Mouse (Mus musculus) midbrain, embryonic 13.5 days (tissue): ENCODE measurements around the gene Zbtb20. TPM values are rescaled to one million over a fixed set of nuclear protein-coding genes. Genes with fewer than 3 reads are reported as not detected.

Source experiments
- ATAC-seq: fragments of 200-750 bp; cut with Nextera tagmentation; 2 replicates; pipeline ENCODE4 v1.8.0; 2017; ENCODE audit warnings: mild to moderate bottlenecking, moderate TSS enrichment, moderate library complexity
- H3K27ac ChIP-seq: fragments of 300-500 bp; sonication (generic); 2 replicates; pipeline ENCODE4 v1.5.1; 2015; ENCODE audit warnings: inconsistent platforms, mild to moderate bottlenecking, moderate library complexity
- H3K27me3 ChIP-seq: fragments of 300-500 bp; sonication (generic); 2 replicates; pipeline ENCODE4 v1.6.1; 2015; ENCODE audit warnings: mild to moderate bottlenecking, inconsistent platforms
- H3K36me3 ChIP-seq: fragments of 300-500 bp; sonication (generic); 2 replicates; pipeline ENCODE4 v1.6.1; 2015; ENCODE audit warnings: mild to moderate bottlenecking, inconsistent platforms
- H3K4me1 ChIP-seq: fragments of 300-500 bp; sonication (generic); replicated peaks from 2 replicates; pipeline ENCODE4 v1.6.1; 2015; ENCODE audit warnings: inconsistent platforms
- H3K4me2 ChIP-seq: fragments of 300-500 bp; sonication (generic); replicated peaks from 2 replicates; pipeline ENCODE4 v1.6.1; 2015; ENCODE audit warnings: moderate library complexity, mild to moderate bottlenecking, inconsistent platforms
- H3K4me3 ChIP-seq: fragments of 300-500 bp; sonication (generic); replicated peaks from 2 replicates; pipeline ENCODE4 v1.5.1; 2015; ENCODE audit warnings: mild to moderate bottlenecking, inconsistent platforms
- H3K9ac ChIP-seq: fragments of 300-500 bp; sonication (generic); replicated peaks from 2 replicates; pipeline ENCODE4 v1.6.1; 2015; ENCODE audit warnings: mild to moderate bottlenecking, inconsistent platforms
- H3K9me3 ChIP-seq: fragments of 300-500 bp; sonication (generic); 2 replicates; pipeline ENCODE4 v1.6.1; 2016; ENCODE audit warnings: mild to moderate bottlenecking, inconsistent platforms
- WGBS: fragments of 180-500 bp; shearing (Covaris S2); methylation state at CpG from one replicate; pipeline ENCODE4 v1.1.7; 2015; 5-methylcytosine and 5-hydroxymethylcytosine counted together
- polyA plus RNA-seq: library from polyadenylated mRNA; unstranded; fragments of >200 nt; fragmentation: Nextera tagmentation; extraction: Ambion mirVana; gene quantifications from 2 replicates; pipeline ENCODE4 v1.2.1, GENCODE M21; 2015

Zbtb20 gene
- polyA plus RNA-seq, 1 experiment from 2014 or later, result 86.5 TPM

GRCm38 (mm10) chr16:43661576-43661975 is 785.9 kb downstream of the Zbtb20 start:
- Histone ChIP-seq H3K9me3 (no peaks in the 10 kb centered on the region), H3K4me2 (no peak overlapping the region), H3K27ac (no peak overlapping the region), H3K27me3 (no peaks in the 10 kb centered on the region), H3K36me3 (no peaks in the 10 kb centered on the region), H3K4me1 (no peaks in the 10 kb centered on the region), H3K4me3 (no peak overlapping the region), H3K9ac (no peak overlapping the region)
- no peak for ATAC-seq
- WGBS, result 96% methylated on average over 5 of the region's 5 CpGs

- no peaks in the 10 kb centered on the region for H3K9me3 ChIP-seq
- no peaks in the 10 kb centered on the region for H3K27me3 ChIP-seq
- H3K9ac ChIP-seq, result no peak overlapping the region
- H3K4me3 ChIP-seq, result no peak overlapping the region
- H3K36me3 ChIP-seq, result no peaks in the 10 kb centered on the region
- ATAC-seq, result no peak
- 86% methylated on average over 10 of the region's 10 CpGs for WGBS
- no peaks in the 10 kb centered on the region for H3K4me1 ChIP-seq
- no peak overlapping the region for H3K27ac ChIP-seq
- no peak overlapping the region for H3K4me2 ChIP-seq
Measured at GRCm38 (mm10) chr16:43662124-43663004, 786.7 kb downstream of the Zbtb20 start.

- Histone ChIP-seq H3K9ac (no peak within 1 kb of the TSS), H3K27me3 (no peaks in the 10 kb centered on the region), H3K4me2 (no peak within 1 kb of the TSS), H3K9me3 (no peaks in the 10 kb centered on the region), H3K4me3 (no peak within 1 kb of the TSS), H3K36me3 (no peaks in the 10 kb centered on the region), H3K4me1 (no peaks in the 10 kb centered on the region), H3K27ac (no peak within 1 kb of the TSS)
- WGBS, result 81% methylated on average over 7 of the region's 7 CpGs
- no peak for ATAC-seq
Measured at GRCm38 (mm10) chr16:43663978-43664579, 788.4 kb downstream of the Zbtb20 start, which contains the start of gene Tigit. Gene Tigit, minus strand, starts transcription at chr16:43664146.

- Histone ChIP-seq H3K36me3 (no peaks in the 10 kb centered on the region), H3K9me3 (no peaks in the 10 kb centered on the region), H3K4me2 (no peak overlapping the region), H3K9ac (no peak overlapping the region), H3K27me3 (no peaks in the 10 kb centered on the region), H3K4me1 (no peaks in the 10 kb centered on the region), H3K4me3 (no peak overlapping the region), H3K27ac (no peak overlapping the region)
- no peak for ATAC-seq
Measured at GRCm38 (mm10) chr16:43664861-43665260, 789.2 kb downstream of the Zbtb20 start.

GRCm38 (mm10) chr16:43668294-43668693 is 792.6 kb downstream of the Zbtb20 start:
- ATAC-seq, result no peak
- 95% methylated on average over 3 of the region's 3 CpGs for WGBS
- H3K27me3 ChIP-seq, result no peaks in the 10 kb centered on the region
- no peaks in the 10 kb centered on the region for H3K36me3 ChIP-seq
- H3K4me1 ChIP-seq, result no peaks in the 10 kb centered on the region
- no peak overlapping the region for H3K27ac ChIP-seq
- no peak overlapping the region for H3K4me3 ChIP-seq
- no peaks in the 10 kb centered on the region for H3K9me3 ChIP-seq
- H3K9ac ChIP-seq, result no peak overlapping the region
- no peak overlapping the region for H3K4me2 ChIP-seq

- ATAC-seq, result no peak
- Histone ChIP-seq H3K9me3 (no peaks in the 10 kb centered on the region), H3K4me1 (no peaks in the 10 kb centered on the region), H3K9ac (no peak overlapping the region), H3K27me3 (no peaks in the 10 kb centered on the region), H3K4me3 (no peak overlapping the region), H3K4me2 (no peak overlapping the region), H3K27ac (no peak overlapping the region), H3K36me3 (no peaks in the 10 kb centered on the region)
- 88% methylated on average over 1 of the region's 1 CpGs for WGBS
Measured at GRCm38 (mm10) chr16:43671972-43672371, 796.3 kb downstream of the Zbtb20 start.

GRCm38 (mm10) chr16:43672697-43673096 is 797.0 kb downstream of the Zbtb20 start:
- no peak overlapping the region for H3K27ac ChIP-seq
- no peaks in the 10 kb centered on the region for H3K9me3 ChIP-seq
- no peaks in the 10 kb centered on the region for H3K4me1 ChIP-seq
- no peak for ATAC-seq
- H3K4me2 ChIP-seq, result no peak overlapping the region
- no peak overlapping the region for H3K9ac ChIP-seq
- no peaks in the 10 kb centered on the region for H3K36me3 ChIP-seq
- no peaks in the 10 kb centered on the region for H3K27me3 ChIP-seq
- H3K4me3 ChIP-seq, result no peak overlapping the region

- H3K4me2 ChIP-seq, result no peak overlapping the region
- WGBS, result 82% methylated on average over 3 of the region's 3 CpGs
- H3K4me1 ChIP-seq, result no peaks in the 10 kb centered on the region
- H3K4me3 ChIP-seq, result no peak overlapping the region
- no peaks in the 10 kb centered on the region for H3K36me3 ChIP-seq
- H3K27ac ChIP-seq, result no peak overlapping the region
- no peaks in the 10 kb centered on the region for H3K9me3 ChIP-seq
- no peak for ATAC-seq
- no peaks in the 10 kb centered on the region for H3K27me3 ChIP-seq
- no peak overlapping the region for H3K9ac ChIP-seq
Measured at GRCm38 (mm10) chr16:43674400-43674799, 798.7 kb downstream of the Zbtb20 start.

- Histone ChIP-seq H3K4me3 (no peak overlapping the region), H3K9ac (no peak overlapping the region), H3K4me2 (no peak overlapping the region), H3K36me3 (no peaks in the 10 kb centered on the region), H3K27me3 (no peaks in the 10 kb centered on the region), H3K9me3 (no peaks in the 10 kb centered on the region), H3K4me1 (no peaks in the 10 kb centered on the region), H3K27ac (no peak overlapping the region)
- ATAC-seq, result no peak
- 81% methylated on average over 2 of the region's 2 CpGs for WGBS
Measured at GRCm38 (mm10) chr16:43687968-43688367, 812.3 kb downstream of the Zbtb20 start.

GRCm38 (mm10) chr16:43690211-43690690 is 814.6 kb downstream of the Zbtb20 start:
- no peaks in the 10 kb centered on the region for H3K36me3 ChIP-seq
- no peak overlapping the region for H3K4me3 ChIP-seq
- no peaks in the 10 kb centered on the region for H3K9me3 ChIP-seq
- no peak overlapping the region for H3K4me2 ChIP-seq
- WGBS, result 94% methylated on average over 3 of the region's 3 CpGs
- H3K27me3 ChIP-seq, result no peaks in the 10 kb centered on the region
- H3K4me1 ChIP-seq, result no peaks in the 10 kb centered on the region
- H3K27ac ChIP-seq, result no peak overlapping the region
- no peak for ATAC-seq
- no peak overlapping the region for H3K9ac ChIP-seq

- Histone ChIP-seq H3K36me3 (no peaks in the 10 kb centered on the region), H3K9me3 (no peaks in the 10 kb centered on the region), H3K27me3 (no peaks in the 10 kb centered on the region), H3K4me2 (no peak overlapping the region), H3K27ac (no peak overlapping the region), H3K4me3 (no peak overlapping the region), H3K4me1 (no peaks in the 10 kb centered on the region), H3K9ac (no peak overlapping the region)
- no peak for ATAC-seq
- WGBS, result 80% methylated on average over 2 of the region's 2 CpGs
Measured at GRCm38 (mm10) chr16:43690912-43691311, 815.2 kb downstream of the Zbtb20 start.

GRCm38 (mm10) chr16:43691741-43692140 is 816.1 kb downstream of the Zbtb20 start:
- Histone ChIP-seq H3K27me3 (no peaks in the 10 kb centered on the region), H3K4me2 (no peak overlapping the region), H3K9ac (no peak overlapping the region), H3K4me1 (no peaks in the 10 kb centered on the region), H3K9me3 (no peaks in the 10 kb centered on the region), H3K4me3 (no peak overlapping the region), H3K36me3 (no peaks in the 10 kb centered on the region), H3K27ac (no peak overlapping the region)
- ATAC-seq, result no peak
- WGBS, result 97% methylated on average over 5 of the region's 5 CpGs
